Mouse (Mus musculus) liver, embryonic 13.5 days (tissue): Measurements from ENCODE around the gene Slc23a2. TPM values are rescaled to one million over a fixed set of nuclear protein-coding genes. Genes with fewer than 3 reads are reported as not detected.

Source experiments
- polyA plus RNA-seq: library from polyadenylated mRNA; unstranded; fragments of >200 nt; fragmentation: Nextera tagmentation; extraction: Ambion mirVana; gene quantifications from 2 replicates; pipeline ENCODE4 v1.2.1, GENCODE M21; 2015

Slc23a2 gene
- polyA plus RNA-seq, 1 experiment from 2014 or later: 2.8 TPM

Other genes starting within 250 kb of the Slc23a2 start
- gene Prnp, start 235.2 kb downstream of the Slc23a2 start, polyA plus RNA-seq: 30.3 and 32.3 TPM in 2 replicates
- 0.28 TPM in 1 of 2 replicates, not detected in the other for gene Prn, start 235.2 kb downstream of the Slc23a2 start, polyA plus RNA-seq
- gene Prnd, start 194.2 kb downstream of the Slc23a2 start, polyA plus RNA-seq: 0.34 and 0.45 TPM in 2 replicates
- gene Rassf2, start 114.8 kb downstream of the Slc23a2 start, polyA plus RNA-seq: 1.6 and 2.2 TPM in 2 replicates
- 17.5 and 21.7 TPM in 2 replicates for gene Tmem230, start 102.7 kb upstream of the Slc23a2 start, polyA plus RNA-seq
- gene Pcna, start 108.2 kb upstream of the Slc23a2 start, polyA plus RNA-seq: 369 and 404 TPM in 2 replicates
- 10.2 and 13.3 TPM in 2 replicates for gene Cds2, start 118.0 kb upstream of the Slc23a2 start, polyA plus RNA-seq
- gene Prokr2, start 240.3 kb upstream of the Slc23a2 start, polyA plus RNA-seq: 0.20 and 0.24 TPM in 2 replicates